Mouse (Mus musculus) fat pad, adult 2 months (tissue): ENCODE measurements around the gene Prkch.
A peak's percentile ranks its signal among the peaks of the same experiment; 100 is the strongest.

Experiments used
- DNase-seq: peaks from one replicate; pipeline ENCODE4 v3.0.0-alpha.2; 2011; ENCODE audit warnings: low read depth, low spot score; ENCODE audit errors: extremely low read depth

Gene Prkch

GRCm38 (mm10) chr12:73743087-73743486 lies 158.5 kb downstream of the Prkch start:
- DNase-seq, result no peak

- DNase-seq, result no peak
These were observed 161.5 kb downstream of the Prkch start for GRCm38 (mm10) chr12:73746072-73746471.

- no peak for DNase-seq
These were observed 163.8 kb downstream of the Prkch start for GRCm38 (mm10) chr12:73748373-73748772.

DNA sequence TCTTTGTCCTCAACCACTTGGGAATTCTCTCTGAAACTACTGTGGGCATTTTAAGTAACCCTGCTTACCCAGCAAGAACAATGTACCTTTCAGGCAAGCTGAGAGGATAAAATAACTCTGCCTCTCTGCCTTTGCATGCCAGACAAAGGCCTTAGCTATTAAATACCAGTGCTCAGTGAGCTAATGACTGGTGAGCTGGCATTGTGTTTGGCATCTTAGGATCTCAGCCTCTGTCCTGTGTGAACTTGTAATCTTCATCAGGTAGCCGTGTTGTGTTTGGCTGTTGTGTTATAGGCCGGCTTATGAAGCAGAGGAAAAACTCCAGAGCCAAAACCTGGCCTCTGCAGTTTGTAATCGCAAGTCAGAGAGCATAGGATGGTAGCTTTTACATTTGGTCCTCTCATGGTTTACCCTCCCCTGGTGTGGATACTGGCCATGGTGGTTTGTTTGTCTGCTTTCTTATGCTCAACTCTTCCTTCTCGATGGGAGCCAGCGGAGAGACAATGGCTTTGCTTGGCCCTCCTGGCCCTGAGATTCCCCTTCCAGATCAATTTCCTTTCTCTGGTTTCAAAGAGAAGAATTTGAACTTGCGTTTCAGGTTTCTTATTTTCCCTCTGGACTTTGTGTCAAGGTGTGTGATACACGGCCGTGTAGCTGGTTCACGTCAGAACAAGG lies 170.0 kb downstream of the Prkch start:
- DNase-seq, result peak; percentile 95

- peak; percentile 99 for DNase-seq
These were observed 171.1 kb downstream of the Prkch start for GRCm38 (mm10) chr12:73755646-73756045.

GRCm38 (mm10) chr12:73756527-73756926 lies 171.9 kb downstream of the Prkch start:
- no peak for DNase-seq

- DNase-seq, result no peak
These were observed 177.4 kb downstream of the Prkch start for GRCm38 (mm10) chr12:73762001-73762400.

- no peak for DNase-seq
These were observed 178.2 kb downstream of the Prkch start for GRCm38 (mm10) chr12:73762762-73763161.

- no peak for DNase-seq
These were observed 180.3 kb downstream of the Prkch start for GRCm38 (mm10) chr12:73764649-73765525.

DNA sequence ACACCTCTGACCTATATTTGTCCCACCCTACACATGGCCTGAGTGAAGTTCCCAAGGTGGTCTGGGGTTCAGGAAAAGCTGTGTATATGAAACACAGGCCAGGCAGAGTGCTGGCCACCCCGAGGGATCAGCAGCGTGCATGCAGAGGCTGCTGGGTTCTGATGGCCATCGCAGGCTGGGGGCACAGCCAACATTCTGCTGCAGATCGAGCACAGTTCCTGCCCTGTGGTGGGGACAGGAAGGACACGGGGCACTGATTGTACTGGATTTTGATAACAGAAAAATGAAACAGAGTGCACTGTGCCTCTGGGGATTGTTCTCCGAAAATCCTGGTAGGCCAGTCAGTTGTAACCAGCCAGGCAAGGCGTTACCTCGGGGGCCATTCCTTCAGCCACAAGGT lies 181.6 kb downstream of the Prkch start:
- DNase-seq, result no peak

- DNase-seq, result no peak
These were observed 184.2 kb downstream of the Prkch start for GRCm38 (mm10) chr12:73768788-73769187.

DNA sequence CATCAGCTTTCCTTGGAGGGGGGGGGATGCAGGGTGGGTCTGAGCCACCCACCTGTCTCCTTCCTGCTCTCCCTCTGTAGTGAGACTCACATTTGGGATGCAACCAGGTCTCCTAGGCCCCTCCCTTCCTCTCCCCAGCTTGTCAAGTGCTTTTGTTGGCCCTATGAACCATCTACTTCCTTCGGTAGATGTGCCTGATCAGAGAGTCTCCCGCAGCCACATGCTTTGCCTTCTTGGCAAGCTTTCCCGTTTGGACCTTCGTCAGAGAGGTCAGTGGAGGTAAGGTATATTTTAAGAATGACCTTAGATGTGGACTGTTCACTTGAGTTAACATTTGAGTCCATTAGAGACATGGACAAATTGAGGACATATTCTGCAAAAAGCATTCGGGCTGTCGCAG lies 184.9 kb downstream of the Prkch start:
- DNase-seq, result no peak

DNA sequence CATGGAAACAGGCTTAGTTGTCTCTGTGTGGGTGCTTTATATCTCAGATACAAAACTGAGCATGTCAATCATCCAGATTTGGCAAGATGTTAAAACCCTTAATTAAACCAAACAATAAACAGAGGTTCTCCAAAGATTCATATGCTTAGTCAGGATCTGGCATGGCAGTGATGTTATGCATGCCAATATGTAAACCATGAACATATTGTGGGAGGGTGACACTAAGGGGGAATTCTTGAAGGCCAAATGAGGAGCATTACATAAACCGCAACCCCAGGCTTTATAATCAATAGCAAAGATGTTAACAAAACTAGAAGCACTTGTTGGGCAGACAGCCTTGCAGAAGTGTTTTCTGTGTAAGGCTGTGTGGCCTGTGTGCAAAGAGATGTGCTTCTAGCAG lies 186.2 kb downstream of the Prkch start:
- DNase-seq, result no peak

DNA sequence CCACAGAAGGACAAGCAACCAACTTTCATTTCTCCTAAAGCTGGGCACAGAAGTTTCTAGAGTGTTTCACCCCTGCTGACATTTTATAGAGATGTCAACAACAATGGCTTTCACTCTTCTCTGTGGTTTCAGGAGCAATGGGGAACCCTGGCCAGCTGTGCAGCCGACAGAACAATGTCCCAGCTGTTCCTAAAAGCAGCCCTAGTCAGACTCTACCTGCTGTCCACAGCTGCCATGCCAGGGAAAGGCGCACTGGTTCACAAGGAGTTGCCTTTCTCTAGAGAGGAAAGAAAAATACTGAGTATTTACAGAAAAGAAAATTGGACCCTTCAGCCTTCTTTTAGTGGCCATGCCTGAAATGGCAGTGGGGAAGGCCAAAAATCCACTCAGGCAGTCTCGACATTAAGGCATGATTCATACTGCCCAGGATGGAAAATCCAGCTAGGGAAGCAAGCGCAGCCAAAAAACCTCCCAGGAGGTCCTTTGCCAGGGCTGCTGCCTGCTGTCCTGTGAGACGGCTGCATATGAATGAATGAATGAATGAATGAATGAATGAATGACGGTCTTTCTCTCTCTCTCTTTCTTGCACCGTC lies 190.3 kb downstream of the Prkch start:
- DNase-seq, result no peak

- no peak for DNase-seq
These were observed 191.9 kb downstream of the Prkch start for GRCm38 (mm10) chr12:73776401-73776945.

- no peak for DNase-seq
These were observed 193.1 kb downstream of the Prkch start for GRCm38 (mm10) chr12:73777673-73778072.

GRCm38 (mm10) chr12:73779332-73780231 lies 195.0 kb downstream of the Prkch start:
- no peak for DNase-seq

- no peak for DNase-seq
These were observed 196.9 kb downstream of the Prkch start for GRCm38 (mm10) chr12:73781425-73782032.

- no peak for DNase-seq
These were observed 202.3 kb downstream of the Prkch start for GRCm38 (mm10) chr12:73786909-73787308.

DNA sequence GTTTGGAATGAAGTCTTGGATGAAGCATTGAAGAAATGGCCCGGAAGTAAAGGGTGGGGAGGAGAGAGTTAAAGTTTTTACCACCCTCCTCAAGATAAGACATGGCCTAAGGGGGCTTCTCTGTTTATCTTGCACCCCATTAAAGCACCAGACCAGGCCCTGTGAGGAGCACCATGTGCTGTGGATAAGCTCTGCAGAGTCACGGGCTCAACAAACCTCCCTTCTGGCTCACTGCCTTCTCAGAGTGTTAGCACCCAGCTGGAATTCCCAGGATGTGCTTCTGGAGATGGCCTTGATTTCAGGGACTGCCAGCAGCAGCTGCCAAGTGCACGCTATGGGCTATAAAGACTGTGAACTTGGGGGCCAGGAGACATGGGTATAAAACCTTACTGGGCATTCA lies 204.3 kb downstream of the Prkch start:
- no peak for DNase-seq
